Mouse (Mus musculus) forebrain, embryonic 11.5 days (tissue): ENCODE measurements around the gene Uvrag. TPM values are rescaled to one million over a fixed set of nuclear protein-coding genes. Genes with fewer than 3 reads are reported as not detected.

Source experiments
- ATAC-seq: fragments of 200-750 bp; cut with Nextera tagmentation; replicated peaks from 2 replicates; pipeline ENCODE4 v1.8.0; 2017; ENCODE audit warnings: moderate TSS enrichment; ENCODE audit not compliant: low FRiP score
- DNase-seq: peaks from one replicate; pipeline ENCODE4 v3.0.0-alpha.2; 2017; ENCODE audit warnings: low spot score
- H3K27ac ChIP-seq: fragments of 300-500 bp; sonication (generic); 2 replicates; pipeline ENCODE4 v1.5.1; 2014; ENCODE audit warnings: low read depth, low read length
- H3K27me3 ChIP-seq: fragments of 300-500 bp; sonication (generic); 2 replicates; pipeline ENCODE4 v1.6.1; 2014; ENCODE audit warnings: mild to moderate bottlenecking, low read length, mixed read lengths; ENCODE audit not compliant: control insufficient read depth, insufficient read depth
- H3K36me3 ChIP-seq: fragments of 300-500 bp; sonication (generic); 2 replicates; pipeline ENCODE4 v1.6.1; 2014; ENCODE audit warnings: mild to moderate bottlenecking, low read length, moderate library complexity, mixed read lengths; ENCODE audit not compliant: control insufficient read depth, insufficient read depth
- H3K4me1 ChIP-seq: fragments of 300-500 bp; sonication (generic); replicated peaks from 2 replicates; pipeline ENCODE4 v1.6.1; 2014; ENCODE audit warnings: low read length, mixed read lengths; ENCODE audit not compliant: control insufficient read depth, insufficient read depth
- H3K4me2 ChIP-seq: fragments of 300-500 bp; sonication (generic); 2 replicates; pipeline ENCODE4 v1.6.1; 2014; ENCODE audit warnings: low read depth, mild to moderate bottlenecking, low read length, moderate library complexity, mixed read lengths; ENCODE audit not compliant: severe bottlenecking
- H3K4me3 ChIP-seq: fragments of 300-500 bp; sonication (generic); 2 replicates; pipeline ENCODE4 v1.5.1; 2014; ENCODE audit warnings: low read depth, low read length
- H3K9ac ChIP-seq: fragments of 300-500 bp; sonication (generic); 2 replicates; pipeline ENCODE4 v1.6.1; 2014; ENCODE audit warnings: low read length
- H3K9me3 ChIP-seq: fragments of 300-500 bp; sonication (generic); 2 replicates; pipeline ENCODE4 v1.6.1; 2016; ENCODE audit warnings: low read length, mixed read lengths; ENCODE audit not compliant: control insufficient read depth
- WGBS: fragments of 180-500 bp; shearing (Covaris S2); extraction: QIAGEN DNeasy Blood & Tissue Kit; methylation state at CpG from one replicate; pipeline ENCODE4 v1.1.7; 2014; 5-methylcytosine and 5-hydroxymethylcytosine counted together
- polyA plus RNA-seq: library from polyadenylated mRNA; unstranded; fragments of >200 nt; fragmentation: Nextera tagmentation; extraction: Ambion mirVana; gene quantifications from 2 replicates; pipeline ENCODE4 v1.2.1, GENCODE M21; 2014

Uvrag gene
- polyA plus RNA-seq, 1 experiment from 2014 or later, result 12.2 TPM

GRCm38 (mm10) chr7:98867794-98868150 lies 273.2 kb downstream of the Uvrag start:
- DNase-seq, result no peak
- Histone ChIP-seq H3K4me2 (no peak overlapping the region), H3K27me3 (no peaks in the 10 kb centered on the region), H3K4me1 (no peaks in the 10 kb centered on the region), H3K4me3 (no peak overlapping the region), H3K27ac (no peak overlapping the region), H3K9me3 (no peaks in the 10 kb centered on the region), H3K9ac (no peak overlapping the region), H3K36me3 (no peaks in the 10 kb centered on the region)
- ATAC-seq, result no peak
- 96% methylated on average over 2 of the region's 2 CpGs for WGBS

- Histone ChIP-seq H3K4me3 (no peak overlapping the region), H3K36me3 (no peaks in the 10 kb centered on the region), H3K27me3 (no peaks in the 10 kb centered on the region), H3K27ac (no peak overlapping the region), H3K9me3 (no peaks in the 10 kb centered on the region), H3K4me1 (no peaks in the 10 kb centered on the region), H3K4me2 (no peak overlapping the region), H3K9ac (no peak overlapping the region)
- DNase-seq (no peak), ATAC-seq (no peak)
- 42% methylated on average over 12 of the region's 12 CpGs for WGBS
Measured at GRCm38 (mm10) chr7:98867053-98867793, 273.7 kb downstream of the Uvrag start.

- no peak overlapping the region for H3K9ac ChIP-seq
- H3K9me3 ChIP-seq, result no peaks in the 10 kb centered on the region
- no peaks in the 10 kb centered on the region for H3K36me3 ChIP-seq
- H3K4me3 ChIP-seq, result no peak overlapping the region
- no peak for ATAC-seq
- WGBS, result 45% methylated on average over 9 of the region's 9 CpGs
- no peak overlapping the region for H3K4me2 ChIP-seq
- H3K27ac ChIP-seq, result no peak overlapping the region
- H3K4me1 ChIP-seq, result no peaks in the 10 kb centered on the region
- DNase-seq, result no peak
- H3K27me3 ChIP-seq, result no peaks in the 10 kb centered on the region
Measured at GRCm38 (mm10) chr7:98863969-98864718, 276.8 kb downstream of the Uvrag start.

GRCm38 (mm10) chr7:98862994-98863393 lies 277.9 kb downstream of the Uvrag start:
- H3K4me3 ChIP-seq, result no peak overlapping the region

GRCm38 (mm10) chr7:98861002-98861401 lies 279.9 kb downstream of the Uvrag start:
- Histone ChIP-seq H3K9ac (no peak overlapping the region), H3K27ac (no peak overlapping the region), H3K4me3 (no peak overlapping the region), H3K36me3 (no peaks in the 10 kb centered on the region), H3K27me3 (no peaks in the 10 kb centered on the region), H3K4me1 (no peaks in the 10 kb centered on the region), H3K9me3 (no peaks in the 10 kb centered on the region), H3K4me2 (no peak overlapping the region)
- ATAC-seq (no peak), DNase-seq (no peak)
- 88% methylated on average over 2 of the region's 2 CpGs for WGBS

More at GRCm38 (mm10) chr7:98862994-98863393, 277.9 kb downstream of the Uvrag start:
- Histone ChIP-seq H3K4me2 (no peak overlapping the region), H3K9me3 (no peaks in the 10 kb centered on the region), H3K27ac (no peak overlapping the region), H3K4me1 (no peaks in the 10 kb centered on the region), H3K36me3 (no peaks in the 10 kb centered on the region), H3K9ac (no peak overlapping the region), H3K27me3 (no peaks in the 10 kb centered on the region)
- WGBS, result 83% methylated on average over 5 of the region's 5 CpGs
- ATAC-seq (no peak), DNase-seq (no peak)

- H3K4me2 ChIP-seq, result no peak overlapping the region
- H3K27me3 ChIP-seq, result no peaks in the 10 kb centered on the region
- H3K36me3 ChIP-seq, result no peaks in the 10 kb centered on the region
- H3K4me3 ChIP-seq, result no peak overlapping the region
- 69% methylated on average over 3 of the region's 3 CpGs for WGBS
- ATAC-seq (no peak), DNase-seq (no peak)
- H3K4me1 ChIP-seq, result no peaks in the 10 kb centered on the region
- H3K9me3 ChIP-seq, result no peaks in the 10 kb centered on the region
- H3K27ac ChIP-seq, result no peak overlapping the region
- H3K9ac ChIP-seq, result no peak overlapping the region
Measured at GRCm38 (mm10) chr7:98857094-98857493, 283.8 kb downstream of the Uvrag start.

GRCm38 (mm10) chr7:98856128-98856527 lies 284.8 kb downstream of the Uvrag start:
- WGBS, result 12% methylated on average over 3 of the region's 3 CpGs
- Histone ChIP-seq H3K4me1 (no peaks in the 10 kb centered on the region), H3K4me3 (no peak overlapping the region), H3K36me3 (no peaks in the 10 kb centered on the region), H3K27ac (no peak overlapping the region), H3K27me3 (no peaks in the 10 kb centered on the region), H3K9me3 (no peaks in the 10 kb centered on the region), H3K9ac (no peak overlapping the region), H3K4me2 (no peak overlapping the region)
- ATAC-seq, result no peak
- DNase-seq, result no peak

GRCm38 (mm10) chr7:98855388-98855787 lies 285.6 kb downstream of the Uvrag start:
- Histone ChIP-seq H3K9ac (no peak overlapping the region), H3K4me1 (no peaks in the 10 kb centered on the region), H3K9me3 (no peaks in the 10 kb centered on the region), H3K4me3 (no peak overlapping the region), H3K4me2 (no peak overlapping the region), H3K36me3 (no peaks in the 10 kb centered on the region), H3K27me3 (no peaks in the 10 kb centered on the region), H3K27ac (no peak overlapping the region)
- WGBS, result 82% methylated on average over 2 of the region's 2 CpGs
- DNase-seq (no peak), ATAC-seq (no peak)

- DNase-seq (no peak), ATAC-seq (no peak)
Measured at GRCm38 (mm10) chr7:98853806-98854205, 287.1 kb downstream of the Uvrag start.

More at GRCm38 (mm10) chr7:98853806-98854205, 287.1 kb downstream of the Uvrag start:
- no peak overlapping the region for H3K4me2 ChIP-seq
- no peak overlapping the region for H3K9ac ChIP-seq
- H3K9me3 ChIP-seq, result no peaks in the 10 kb centered on the region
- H3K4me1 ChIP-seq, result no peaks in the 10 kb centered on the region
- no peaks in the 10 kb centered on the region for H3K27me3 ChIP-seq
- 88% methylated on average over 6 of the region's 6 CpGs for WGBS
- H3K27ac ChIP-seq, result no peak overlapping the region
- H3K36me3 ChIP-seq, result no peaks in the 10 kb centered on the region
- no peak overlapping the region for H3K4me3 ChIP-seq
